Mouse (Mus musculus): ENCODE measurements around the gene Ppp3r2.

DNA sequence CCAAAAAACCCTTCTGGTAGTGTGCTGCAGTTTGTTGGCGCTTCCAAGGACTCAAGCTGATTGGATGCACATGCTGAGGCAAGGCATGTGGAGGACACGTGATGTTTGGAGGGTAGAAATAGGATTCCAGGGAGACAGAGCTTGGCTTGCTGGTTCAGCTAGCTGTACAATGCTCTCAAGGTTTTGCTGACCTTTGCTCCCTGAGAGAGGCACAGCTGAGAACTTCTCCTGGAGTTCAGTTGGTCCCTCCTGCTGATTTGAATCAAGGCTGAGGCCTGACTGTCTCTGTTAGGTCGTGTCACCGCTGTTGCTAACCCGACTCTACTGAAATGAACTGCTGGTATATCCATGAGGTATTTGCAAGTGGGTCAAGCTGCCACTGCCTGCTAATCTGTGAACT lies 52.9 kb downstream of the Ppp3r2 start:
- TF ChIP-seq CTCF (IDR thresholded peaks at IDR 0.05; ENCODE audit: control insufficient read depth, insufficient read depth, insufficient read length) (no peak), FOSL1 (IDR thresholded peaks at IDR 0.05; ENCODE audit: insufficient read depth, low read length, poor library complexity, severe bottlenecking) (no peak), MAX (IDR thresholded peaks at IDR 0.05) (no peak), MYOD1 (IDR thresholded peaks at IDR 0.05; ENCODE audit: control insufficient read depth, insufficient read length, low read depth) (no peak)

Data from C2C12 (cell line).